Comparison of ENCODE assay signal across 9 mouse cellular contexts in genomic region chr12:28974571-28975041, GRCm38 (mm10).
DNase-seq lines count a peak whose midpoint lies in the region; ATAC-seq and TF ChIP-seq lines count a peak whose summit lies in the region.
"Had no signal": no experiment of that assay in that cellular context is flagged by ENCODE, and none has a peak within 500 bp of the region (broad histone marks: within the 10 kb centered on the region; RNA-seq: fewer than 3 reads in every experiment).

No protein-coding gene starts in this region.

- DNase-seq in thymus, postnatal 4 days = peak; percentile 29
- DNase-seq in thymus, postnatal 14 days = no peak
- peak; percentile 49 for DNase-seq in embryo, embryonic 11 days
- DNase-seq in hindbrain, postnatal 0 days (ENCODE audit: low spot score) = peak; percentile 82
- peak; percentile 79 for DNase-seq in midbrain, embryonic 14.5 days
- DNase-seq in thymus, postnatal 25 days = no peak
- DNase-seq in urinary bladder, postnatal 4 days (ENCODE audit: low spot score in 2 of 2) = no peak
- no peak for DNase-seq in gastrocnemius, postnatal 14 days

- H3K9me3 ChIP-seq in hindbrain, postnatal 0 days (ENCODE audit: low read length) = no peaks in the 10 kb centered on the region
- peaks cover 3% of the 10 kb centered on the region; the same call in 1 of the 2 replicates for H3K9me3 ChIP-seq in midbrain, embryonic 14.5 days (ENCODE audit: control insufficient read depth, low read length)

- H3K27ac ChIP-seq in hindbrain, postnatal 0 days = peak overlapping the region; percentile 62
- peak overlapping the region; percentile 39 for H3K27ac ChIP-seq in midbrain, embryonic 14.5 days (replicated peaks; ENCODE audit: low read depth, low read length)
- H3K27ac ChIP-seq: limb, embryonic 12.5 days had no signal

- WGBS in hindbrain, postnatal 0 days = 7% methylated on average over 6 of the region's 6 CpGs
- 13% methylated on average over 6 of the region's 6 CpGs for WGBS in midbrain, embryonic 14.5 days

- H3K27me3 ChIP-seq in hindbrain, postnatal 0 days (ENCODE audit: insufficient read depth, low read length) = no peaks in the 10 kb centered on the region
- H3K27me3 ChIP-seq in midbrain, embryonic 14.5 days (ENCODE audit: control insufficient read depth, insufficient read depth, low read length) = no peaks in the 10 kb centered on the region
- H3K27me3 ChIP-seq: limb, embryonic 12.5 days had no signal

- TF ChIP-seq CTCF in hindbrain, postnatal 0 days (IDR thresholded peaks at IDR 0.05; ENCODE audit: low read depth) = peak; percentile 75

- peak; percentile 87 for ATAC-seq in hindbrain, postnatal 0 days
- peak; percentile 57 for ATAC-seq in midbrain, embryonic 14.5 days (ENCODE audit: low FRiP score, low TSS enrichment)

- no peak overlapping the region for H3K9ac ChIP-seq in hindbrain, postnatal 0 days (replicated peaks; ENCODE audit: low read length)
- H3K9ac ChIP-seq in midbrain, embryonic 14.5 days (replicated peaks; ENCODE audit: low read length) = no peak overlapping the region
- H3K9ac ChIP-seq: limb, embryonic 12.5 days had no signal

- no peak overlapping the region for H3K4me2 ChIP-seq in hindbrain, postnatal 0 days (ENCODE audit: low read depth, low read length)
- H3K4me2 ChIP-seq in midbrain, embryonic 14.5 days (ENCODE audit: low read length) = no peak overlapping the region
- H3K4me2 ChIP-seq: limb, embryonic 12.5 days had no signal

- intact Hi-C loops in gastrocnemius, postnatal 14 days (cut with DNase I; ENCODE audit: low total_unique reads) = no loop called here

- no peaks in the 10 kb centered on the region for H3K36me3 ChIP-seq in hindbrain, postnatal 0 days (ENCODE audit: insufficient read depth, low read length)
- no peaks in the 10 kb centered on the region for H3K36me3 ChIP-seq in midbrain, embryonic 14.5 days (ENCODE audit: control insufficient read depth, insufficient read depth, low read length)
- H3K36me3 ChIP-seq: limb, embryonic 12.5 days had no signal

- H3K4me1 ChIP-seq in hindbrain, postnatal 0 days (ENCODE audit: insufficient read depth, low read length) = peaks cover 4% of the 10 kb centered on the region; the same call in 1 of the 2 replicates
- H3K4me1 ChIP-seq in midbrain, embryonic 14.5 days (ENCODE audit: control insufficient read depth, insufficient read depth, low read length) = 0 out of 2 replicates have a peak, but pooled peaks cover 3% of the 10 kb centered on the region
- H3K4me1 ChIP-seq: limb, embryonic 12.5 days had no signal

- no peak overlapping the region for H3K4me3 ChIP-seq in hindbrain, postnatal 0 days (ENCODE audit: low read length)
- no peak overlapping the region for H3K4me3 ChIP-seq in midbrain, embryonic 14.5 days (replicated peaks; ENCODE audit: low read depth, low read length)
- H3K4me3 ChIP-seq: limb, embryonic 12.5 days had no signal

Comparison
In these comparisons a context has a peak if more than half of its experiments do, and no peak if none do; other contexts are left out.
1. DNase-seq: peak in thymus, postnatal 4 days (single experiment), embryo, embryonic 11 days (single experiment), hindbrain, postnatal 0 days (single experiment) and midbrain, embryonic 14.5 days (single experiment); none in thymus, postnatal 14 days (single experiment), thymus, postnatal 25 days (single experiment), urinary bladder, postnatal 4 days (0 of 2) and gastrocnemius, postnatal 14 days (single experiment).